Mouse (Mus musculus) G1E (cell line): ENCODE measurements around the gene Rnf6.

Experiments
- CTCF ChIP-seq: IDR thresholded peaks from 2 replicates; pipeline ENCODE4 v1.5.1; 2012; ENCODE audit warnings: low read depth, low read length, inconsistent platforms, mixed read lengths
- TAL1 ChIP-seq: conservative IDR thresholded peaks from 2 replicates; pipeline ENCODE4 v1.6.1; 2012; ENCODE audit warnings: low read depth, low read length, inconsistent platforms, mixed read lengths

- TF ChIP-seq CTCF (no peak), TAL1 (no peak)
These were observed 11.5 kb upstream of the Rnf6 start for GRCm38 (mm10) chr5:146232816-146233215.
